Mouse (Mus musculus) neural tube, embryonic 11.5 days (tissue): ENCODE results near the gene Gm20388. TPM values are rescaled to one million over a fixed set of nuclear protein-coding genes. Genes with fewer than 3 reads are reported as not detected.
A peak's percentile ranks its signal among the peaks of the same experiment; 100 is the strongest.

Source experiments
- ATAC-seq: fragments of 200-750 bp; cut with Nextera tagmentation; 2 replicates; pipeline ENCODE4 v1.8.0; 2017; ENCODE audit warnings: moderate number of reproducible peaks, mild to moderate bottlenecking, moderate TSS enrichment, moderate library complexity; ENCODE audit not compliant: insufficient read depth, low FRiP score, low TSS enrichment
- DNase-seq: peaks from one replicate; pipeline ENCODE4 v3.0.0-alpha.2; 2015; ENCODE audit warnings: low spot score
- H3K27ac ChIP-seq: fragments of 300-500 bp; sonication (generic); 2 replicates; pipeline ENCODE4 v1.5.1; 2014; ENCODE audit warnings: low read depth, mild to moderate bottlenecking, low read length
- H3K27me3 ChIP-seq: fragments of 300-500 bp; sonication (generic); 2 replicates; pipeline ENCODE4 v1.6.1; 2014; ENCODE audit warnings: mild to moderate bottlenecking, low read length, mixed read lengths; ENCODE audit not compliant: control insufficient read depth, insufficient read depth
- H3K36me3 ChIP-seq: fragments of 300-500 bp; sonication (generic); 2 replicates; pipeline ENCODE4 v1.6.1; 2014; ENCODE audit warnings: mild to moderate bottlenecking, low read length, moderate library complexity, mixed read lengths; ENCODE audit not compliant: control insufficient read depth, insufficient read depth
- H3K4me1 ChIP-seq: fragments of 300-500 bp; sonication (generic); 2 replicates; pipeline ENCODE4 v1.6.1; 2014; ENCODE audit warnings: low read length, mixed read lengths; ENCODE audit not compliant: control insufficient read depth, insufficient read depth
- H3K4me2 ChIP-seq: fragments of 300-500 bp; sonication (generic); 2 replicates; pipeline ENCODE4 v1.6.1; 2014; ENCODE audit warnings: low read depth, mild to moderate bottlenecking, moderate library complexity
- H3K4me3 ChIP-seq: fragments of 300-500 bp; sonication (generic); 2 replicates; pipeline ENCODE4 v1.5.1; 2014; ENCODE audit warnings: low read depth, low read length
- H3K9ac ChIP-seq: fragments of 300-500 bp; sonication (generic); 2 replicates; pipeline ENCODE4 v1.6.1; 2014; ENCODE audit warnings: mild to moderate bottlenecking, low read length
- H3K9me3 ChIP-seq: fragments of 300-500 bp; sonication (generic); 2 replicates; pipeline ENCODE4 v1.6.1; 2016; ENCODE audit warnings: low read length; ENCODE audit not compliant: control insufficient read depth
- WGBS: fragments of 180-500 bp; shearing (Covaris S2); extraction: QIAGEN DNeasy Blood & Tissue Kit; methylation state at CpG from one replicate; pipeline ENCODE4 v1.1.7; 2014; 5-methylcytosine and 5-hydroxymethylcytosine counted together
- polyA plus RNA-seq: library from polyadenylated mRNA; unstranded; fragments of >200 nt; fragmentation: Nextera tagmentation; extraction: Ambion mirVana; gene quantifications from 2 replicates; pipeline ENCODE4 v1.2.1, GENCODE M21; 2014

Gene Gm20388
- polyA plus RNA-seq, 1 experiment from 2014 or later = not detected

- Histone ChIP-seq H3K4me3 (no peak overlapping the region), H3K4me1 (no peaks in the 10 kb centered on the region), H3K9ac (no peak overlapping the region), H3K27me3 (no peaks in the 10 kb centered on the region), H3K4me2 (no peak overlapping the region), H3K9me3 (no peaks in the 10 kb centered on the region; the same call in 1 of the 2 replicates), H3K36me3 (no peaks in the 10 kb centered on the region), H3K27ac (no peak overlapping the region)
- WGBS = 90% methylated on average over 8 of the region's 8 CpGs
- DNase-seq = no peak
- no peak for ATAC-seq
Observed at GRCm38 (mm10) chr8:123345135-123345534, 3434.5 kb downstream of the Gm20388 start.

DNA sequence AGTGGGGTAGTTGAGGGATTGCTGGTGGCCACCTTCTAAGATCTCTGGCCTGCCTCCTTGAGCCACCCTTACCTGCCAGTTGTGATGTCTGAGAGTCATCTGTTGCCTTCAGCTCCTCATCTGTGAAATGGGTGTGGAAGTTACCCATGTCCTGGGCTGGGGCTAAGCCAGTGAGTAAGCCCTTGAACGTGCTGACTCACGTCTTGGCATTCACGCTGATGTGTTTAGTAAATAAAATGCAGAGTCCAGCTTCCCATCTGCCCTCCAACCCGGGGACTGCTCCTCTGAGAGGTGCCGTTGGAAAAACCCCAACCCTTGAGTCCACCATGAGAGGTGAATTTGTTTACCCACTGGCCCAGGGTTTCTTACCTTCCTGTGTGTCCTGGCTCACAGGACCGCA lies 3435.2 kb downstream of the Gm20388 start:
- Histone ChIP-seq H3K4me1 (no peaks in the 10 kb centered on the region), H3K27me3 (no peaks in the 10 kb centered on the region), H3K36me3 (no peaks in the 10 kb centered on the region), H3K9ac (no peak overlapping the region), H3K4me2 (no peak overlapping the region), H3K9me3 (no peaks in the 10 kb centered on the region), H3K4me3 (no peak overlapping the region), H3K27ac (no peak overlapping the region)
- 90% methylated on average over 6 of the region's 6 CpGs for WGBS
- DNase-seq (no peak), ATAC-seq (no peak)

DNA sequence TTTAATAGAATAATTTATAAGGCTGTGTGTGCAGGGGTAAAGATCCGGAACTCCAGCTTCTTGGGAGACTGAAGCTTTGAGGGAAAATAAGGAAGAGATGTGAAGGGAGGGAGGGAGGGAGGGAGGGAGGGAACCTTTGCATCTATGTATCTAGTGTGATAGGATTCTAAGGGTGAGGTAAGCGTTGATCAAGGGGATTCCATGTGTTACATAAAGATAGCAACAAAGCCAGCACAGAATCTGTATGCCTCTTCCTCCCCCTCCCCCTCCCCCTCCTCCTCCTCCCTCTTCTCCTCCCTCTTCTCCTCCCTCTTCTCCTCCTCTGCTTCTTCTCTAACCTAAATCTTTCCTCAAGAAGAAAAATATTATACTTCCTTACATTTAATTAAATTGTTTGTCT lies 3436.7 kb downstream of the Gm20388 start:
- no peak for DNase-seq
- H3K9ac ChIP-seq = no peak overlapping the region
- H3K9me3 ChIP-seq = no peaks in the 10 kb centered on the region
- ATAC-seq = no peak
- no peak overlapping the region for H3K4me3 ChIP-seq
- H3K36me3 ChIP-seq = no peaks in the 10 kb centered on the region
- H3K4me1 ChIP-seq = no peaks in the 10 kb centered on the region
- H3K27ac ChIP-seq = no peak overlapping the region
- no peak overlapping the region for H3K4me2 ChIP-seq
- WGBS = 81% methylated on average over 2 of the region's 2 CpGs
- no peaks in the 10 kb centered on the region for H3K27me3 ChIP-seq

GRCm38 (mm10) chr8:123348237-123348843 lies 3437.7 kb downstream of the Gm20388 start:
- H3K36me3 ChIP-seq = no peaks in the 10 kb centered on the region
- H3K9me3 ChIP-seq = no peaks in the 10 kb centered on the region
- no peak overlapping the region for H3K27ac ChIP-seq
- no peak overlapping the region for H3K4me3 ChIP-seq
- ATAC-seq = no peak
- DNase-seq = no peak
- 74% methylated on average over 9 of the region's 9 CpGs for WGBS
- H3K4me1 ChIP-seq = no peaks in the 10 kb centered on the region
- H3K9ac ChIP-seq = no peak overlapping the region
- no peak overlapping the region for H3K4me2 ChIP-seq
- no peaks in the 10 kb centered on the region for H3K27me3 ChIP-seq

- no peaks in the 10 kb centered on the region for H3K9me3 ChIP-seq
- H3K27me3 ChIP-seq = no peaks in the 10 kb centered on the region
- no peak overlapping the region for H3K9ac ChIP-seq
- WGBS = 89% methylated on average over 4 of the region's 4 CpGs
- DNase-seq (no peak), ATAC-seq (no peak)
- H3K27ac ChIP-seq = no peak overlapping the region
- H3K36me3 ChIP-seq = no peaks in the 10 kb centered on the region
- H3K4me1 ChIP-seq = no peaks in the 10 kb centered on the region
- H3K4me2 ChIP-seq = no peak overlapping the region
- no peak overlapping the region for H3K4me3 ChIP-seq
Observed at GRCm38 (mm10) chr8:123349073-123349472, 3438.4 kb downstream of the Gm20388 start.

DNA sequence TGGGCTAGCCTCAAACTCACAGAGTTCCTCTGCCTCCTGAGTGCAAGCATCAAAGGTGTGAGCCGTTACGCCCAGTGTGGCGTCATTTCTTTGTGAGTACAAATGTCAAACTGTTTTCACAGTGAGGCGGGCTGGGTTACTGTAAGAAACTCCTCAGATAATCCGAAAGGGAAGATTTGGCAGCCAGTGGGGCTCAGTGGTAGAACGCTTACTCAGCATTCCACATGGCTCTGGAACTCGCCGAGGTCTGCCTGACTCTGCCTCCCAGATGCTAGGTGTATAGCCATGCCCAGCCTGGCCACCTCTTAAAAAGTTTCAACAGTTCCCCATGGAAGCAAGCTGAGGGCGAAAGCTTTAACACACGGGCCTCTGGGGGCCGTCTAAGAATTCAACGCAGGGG lies 3441.5 kb downstream of the Gm20388 start:
- no peaks in the 10 kb centered on the region for H3K9me3 ChIP-seq
- no peak overlapping the region for H3K27ac ChIP-seq
- H3K9ac ChIP-seq = no peak overlapping the region
- H3K4me2 ChIP-seq = no peak overlapping the region
- H3K36me3 ChIP-seq = no peaks in the 10 kb centered on the region
- ATAC-seq = no peak
- 88% methylated on average over 12 of the region's 12 CpGs for WGBS
- H3K27me3 ChIP-seq = no peaks in the 10 kb centered on the region
- no peak for DNase-seq
- no peak overlapping the region for H3K4me3 ChIP-seq
- H3K4me1 ChIP-seq = no peaks in the 10 kb centered on the region

GRCm38 (mm10) chr8:123352786-123353185 lies 3442.1 kb downstream of the Gm20388 start:
- Histone ChIP-seq H3K4me3 (no peak overlapping the region), H3K4me2 (no peak overlapping the region), H3K4me1 (no peaks in the 10 kb centered on the region), H3K9me3 (no peaks in the 10 kb centered on the region), H3K9ac (no peak overlapping the region), H3K27ac (no peak overlapping the region), H3K27me3 (no peaks in the 10 kb centered on the region), H3K36me3 (no peaks in the 10 kb centered on the region)
- ATAC-seq (peak; percentile 31; the same call in 1 of the 2 replicates), DNase-seq (peak; percentile 61)
- 64% methylated on average over 13 of the region's 13 CpGs for WGBS

- DNase-seq (no peak), ATAC-seq (no peak)
- WGBS = 48% methylated on average over 11 of the region's 11 CpGs
- Histone ChIP-seq H3K9me3 (no peaks in the 10 kb centered on the region), H3K27ac (no peak overlapping the region), H3K4me3 (no peak overlapping the region), H3K27me3 (no peaks in the 10 kb centered on the region), H3K4me2 (no peak overlapping the region), H3K9ac (peak overlapping the region; percentile 26; the same call in 1 of the 2 replicates), H3K4me1 (no peaks in the 10 kb centered on the region), H3K36me3 (no peaks in the 10 kb centered on the region)
Observed at GRCm38 (mm10) chr8:123353216-123353615, 3442.6 kb downstream of the Gm20388 start.

GRCm38 (mm10) chr8:123361082-123361739 lies 3450.6 kb downstream of the Gm20388 start:
- DNase-seq (peak; percentile 85), ATAC-seq (peak; percentile 50; the same call in 1 of the 2 replicates)
- Histone ChIP-seq H3K9me3 (no peaks in the 10 kb centered on the region), H3K36me3 (no peaks in the 10 kb centered on the region), H3K9ac (no peak overlapping the region), H3K4me2 (no peak overlapping the region), H3K27ac (no peak overlapping the region), H3K4me3 (no peak overlapping the region), H3K4me1 (no peaks in the 10 kb centered on the region), H3K27me3 (no peaks in the 10 kb centered on the region)
- 55% methylated on average over 12 of the region's 12 CpGs for WGBS
